Mouse (Mus musculus): ENCODE data around the gene Dgcr2.

Dgcr2 gene

DNA sequence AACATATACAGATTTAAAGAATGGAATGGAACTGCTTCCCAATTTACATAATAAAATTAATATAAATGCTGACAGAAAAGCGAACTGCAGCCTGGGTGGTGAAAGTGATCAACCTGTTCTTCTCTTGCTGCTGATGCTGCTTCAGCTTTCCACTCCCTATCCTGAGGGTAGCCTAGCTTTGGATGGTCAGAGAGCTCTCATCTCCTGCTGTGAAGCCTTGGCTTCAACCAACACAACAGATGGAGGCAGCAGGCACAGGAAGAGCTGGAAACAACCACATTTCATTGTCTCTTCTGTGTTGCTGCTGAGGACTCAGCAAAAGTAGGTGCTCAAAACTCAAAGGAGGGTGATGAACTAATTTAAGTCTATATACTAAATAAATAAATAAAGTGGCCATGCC, 46.5 kb downstream of the Dgcr2 start:
- DNase-seq (ENCODE audit: inconsistent age in 2 of 2, low spot score in 1 of 2): no peak

DNA sequence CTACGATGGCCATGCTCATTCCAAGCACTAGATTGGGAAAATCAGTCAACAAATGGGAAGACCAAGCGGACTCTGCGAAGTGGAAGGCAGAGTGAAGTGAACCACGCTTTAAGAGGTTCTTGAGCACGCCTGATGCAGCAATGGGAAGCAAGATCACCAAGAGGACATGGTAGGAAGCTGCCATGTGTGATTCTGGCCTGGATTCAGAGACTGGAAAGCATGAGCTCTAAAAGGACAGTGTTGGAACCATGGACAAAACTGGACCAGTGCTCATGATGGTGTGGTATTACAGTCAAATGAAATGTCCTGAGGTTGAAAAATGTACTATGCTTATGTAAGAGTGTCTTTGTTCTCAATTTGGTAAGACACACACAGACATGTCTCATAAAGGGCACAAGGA, 47.0 kb downstream of the Dgcr2 start:
- DNase-seq (ENCODE audit: inconsistent age in 2 of 2, low spot score in 1 of 2): no peak

DNA sequence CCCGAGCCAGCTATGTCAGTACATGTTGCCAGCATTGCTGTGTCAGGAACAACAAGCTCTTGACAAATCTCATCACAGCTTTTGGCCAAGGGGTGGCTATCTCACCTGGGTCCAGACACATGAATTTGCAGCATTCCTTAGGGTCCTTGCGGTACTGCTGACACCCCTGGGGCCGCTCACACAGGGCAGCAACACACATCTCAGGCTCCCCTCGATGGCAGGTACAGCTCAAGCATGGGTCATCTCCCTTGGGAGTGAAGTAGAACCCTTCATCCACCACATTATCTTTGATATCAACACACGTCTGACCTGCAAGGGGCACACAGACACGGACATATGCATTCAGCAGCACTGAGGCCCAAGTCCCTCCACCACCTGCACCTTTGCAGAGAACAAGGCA, 48.9 kb downstream of the Dgcr2 start:
- no peak for DNase-seq (ENCODE audit: inconsistent age in 2 of 2, low spot score in 1 of 2)

DNA sequence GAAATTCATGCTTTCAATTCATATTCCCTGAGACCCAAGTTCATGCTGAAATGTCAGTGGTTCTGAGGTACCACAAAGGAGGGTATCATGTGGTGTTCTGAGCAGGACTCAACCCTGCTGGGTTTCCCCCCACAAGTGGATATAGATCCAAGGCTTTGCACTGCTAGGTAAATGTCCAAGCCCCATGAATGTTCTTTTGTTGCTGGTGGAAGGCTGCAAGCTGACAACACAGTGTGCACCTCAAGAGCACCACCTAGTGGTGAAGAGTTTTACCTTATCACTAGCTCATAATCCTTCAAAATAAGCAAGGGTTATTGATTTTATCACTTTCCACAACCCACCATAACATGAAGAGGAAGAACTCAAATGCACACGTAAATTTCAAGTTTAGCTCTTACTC, 49.4 kb downstream of the Dgcr2 start:
- DNase-seq (ENCODE audit: inconsistent age in 2 of 2, low spot score in 1 of 2): peak in 1 of 2 experiments; percentile 75

DNA sequence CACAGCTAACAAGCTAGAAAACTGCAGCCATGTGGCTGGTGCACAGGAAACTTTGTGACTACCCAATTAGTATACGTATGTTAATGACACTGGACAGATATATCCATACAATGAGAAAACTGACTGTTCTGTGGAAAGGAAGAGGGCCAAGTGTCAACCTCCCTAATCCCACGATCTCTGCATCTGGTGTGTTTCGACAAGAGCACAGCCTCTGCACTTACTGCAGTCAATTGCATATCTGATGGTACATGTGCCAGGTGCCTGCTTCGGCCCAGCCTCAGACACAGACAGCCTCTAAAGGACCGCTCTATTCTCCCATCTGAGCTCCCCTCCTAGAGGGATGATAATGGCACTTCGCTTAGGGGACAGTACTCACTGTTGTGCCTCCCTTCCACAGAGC, 49.9 kb downstream of the Dgcr2 start:
- no peak for DNase-seq (ENCODE audit: inconsistent age in 2 of 2, low spot score in 1 of 2)

DNA sequence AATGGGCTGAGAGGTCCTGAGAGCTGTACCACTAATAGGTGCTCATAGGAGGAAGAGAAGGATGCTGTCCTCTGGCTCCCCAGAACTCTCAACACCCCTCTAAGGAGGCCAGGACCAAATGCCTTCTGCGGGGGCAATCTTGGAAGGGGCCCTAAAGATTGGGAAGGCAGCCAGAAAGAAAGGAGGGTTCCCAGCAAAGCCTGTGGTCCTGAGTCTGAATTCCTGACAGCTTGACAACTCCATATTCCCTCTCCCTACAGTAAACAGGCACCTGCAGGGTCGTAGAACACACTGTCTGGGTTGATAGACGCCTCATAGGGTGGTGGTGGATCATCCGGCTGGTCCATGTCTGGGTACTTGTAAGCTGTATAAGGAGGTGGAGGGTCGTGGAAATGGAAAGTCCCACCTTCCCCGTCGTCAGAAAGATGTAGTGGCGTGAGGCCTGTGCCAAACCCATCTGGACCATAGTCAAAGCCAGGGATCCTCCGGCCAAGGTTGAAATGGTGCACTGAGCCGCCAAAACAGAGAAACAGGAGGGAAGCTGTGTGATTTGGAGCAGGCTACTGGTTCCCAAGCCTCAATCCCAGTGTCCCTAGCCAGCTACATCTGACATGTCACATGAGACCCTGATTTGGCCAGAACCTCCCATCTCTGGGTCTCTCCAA, 54.5 kb downstream of the Dgcr2 start:
- DNase-seq (ENCODE audit: inconsistent age in 2 of 2, low spot score in 1 of 2): no peak

DNA sequence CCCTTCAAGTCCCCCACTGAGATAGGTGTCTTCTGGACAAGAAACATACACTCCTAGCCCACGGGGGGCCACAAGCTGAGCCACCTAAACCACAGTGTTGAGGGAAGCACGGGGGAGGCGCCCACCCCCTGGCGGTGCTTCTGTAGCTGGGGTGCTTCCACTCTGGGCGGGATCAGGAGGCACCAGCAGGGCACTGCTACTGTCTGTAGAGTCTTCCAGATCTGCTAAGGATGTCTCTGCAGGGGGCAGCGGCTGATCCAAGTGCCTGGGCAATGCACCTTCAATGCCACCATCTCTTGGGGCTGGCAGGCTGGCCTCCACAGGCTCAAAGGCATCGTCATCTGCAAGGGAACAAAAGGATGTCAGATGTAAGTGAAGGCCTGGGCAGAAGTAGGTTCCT, 55.9 kb downstream of the Dgcr2 start:
- DNase-seq (ENCODE audit: inconsistent age in 2 of 2, low spot score in 1 of 2): no peak

DNA sequence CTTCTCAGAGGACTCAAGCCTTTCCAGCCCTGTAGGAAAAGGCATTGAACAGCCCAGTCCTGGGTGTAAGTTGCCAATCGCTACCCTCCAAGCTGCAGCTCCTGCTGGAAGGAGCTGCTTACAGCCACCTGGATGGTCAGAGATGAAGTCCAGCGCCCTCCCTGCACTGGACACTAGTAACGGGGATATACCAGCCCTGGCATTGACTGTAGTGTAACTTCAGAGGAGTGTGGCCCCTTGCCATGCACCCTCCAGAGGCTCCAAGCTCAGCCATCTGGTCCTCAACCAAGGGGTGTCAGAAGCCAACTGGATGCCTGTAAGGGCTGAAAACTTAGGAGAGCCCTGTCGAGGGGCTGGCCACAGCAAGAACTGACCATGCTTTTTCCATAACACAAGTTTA, 58.4 kb downstream of the Dgcr2 start:
- DNase-seq (ENCODE audit: inconsistent age in 2 of 2, low spot score in 1 of 2): no peak

DNA sequence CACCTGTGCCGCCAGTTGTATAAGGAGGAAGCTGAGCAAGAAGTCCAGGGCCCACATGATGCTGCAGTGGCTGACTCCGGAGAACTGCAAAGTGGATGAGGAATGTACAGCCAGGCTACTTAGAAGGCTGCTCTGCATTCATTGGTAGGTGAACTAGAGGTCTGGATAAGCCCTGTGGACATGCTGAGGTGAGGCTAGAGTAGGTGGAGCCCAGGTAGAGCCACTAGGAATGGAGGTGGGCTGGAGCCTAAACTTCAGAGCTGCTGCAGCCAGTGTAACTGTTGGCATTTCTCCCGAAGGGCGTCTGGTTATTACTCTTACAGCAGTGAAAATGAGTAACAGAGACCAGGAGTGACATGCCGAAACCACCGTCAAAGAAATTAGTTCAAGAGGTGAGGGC, 60.3 kb downstream of the Dgcr2 start, which contains the start of gene Car15:
Car15 (minus strand) TSS at position 314 of the 400 bp plus-strand sequence.
- DNase-seq (ENCODE audit: inconsistent age in 2 of 2, low spot score in 1 of 2): no peak

DNA sequence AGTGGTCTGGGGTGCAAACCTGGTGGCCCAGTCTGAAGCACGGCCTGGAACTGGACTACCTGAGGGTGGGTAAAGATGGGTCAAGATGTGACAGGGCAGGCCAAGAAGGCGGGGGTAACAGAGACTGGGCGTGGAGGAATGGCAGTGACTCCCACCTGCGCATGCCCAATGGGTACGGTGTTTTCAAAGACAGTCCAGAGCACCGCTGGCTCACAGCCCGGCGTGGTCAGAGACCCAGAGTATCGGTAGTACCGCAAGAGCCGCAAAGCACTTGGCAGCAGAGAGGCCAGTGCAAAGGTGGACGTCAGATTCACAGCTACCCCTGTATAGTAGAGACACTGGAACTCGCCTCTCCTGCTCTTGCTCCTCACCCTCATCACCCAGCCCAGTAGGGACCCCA, 62.9 kb downstream of the Dgcr2 start:
- no peak for DNase-seq (ENCODE audit: inconsistent age in 2 of 2, low spot score in 1 of 2)

DNA sequence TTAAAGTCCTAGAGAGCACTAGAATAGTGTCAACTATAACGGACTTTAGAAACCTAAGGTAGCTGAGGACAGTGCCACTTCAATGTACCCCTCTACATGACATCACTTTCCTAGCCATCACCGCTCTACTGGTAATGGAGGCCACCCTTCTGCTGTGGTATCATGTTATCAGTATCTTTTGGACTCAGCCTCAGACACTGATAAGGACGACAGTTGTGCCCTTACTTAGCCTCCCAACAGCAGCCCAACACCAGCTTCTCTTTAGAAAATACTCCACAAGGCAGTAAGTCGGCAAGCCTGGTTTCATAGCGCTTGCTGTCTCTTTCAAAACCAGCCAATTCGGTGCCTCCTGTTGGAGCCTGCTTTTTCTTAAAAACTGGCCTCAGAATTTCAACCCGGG, 63.8 kb downstream of the Dgcr2 start:
- no peak for DNase-seq (ENCODE audit: inconsistent age in 2 of 2, low spot score in 1 of 2)

DNA sequence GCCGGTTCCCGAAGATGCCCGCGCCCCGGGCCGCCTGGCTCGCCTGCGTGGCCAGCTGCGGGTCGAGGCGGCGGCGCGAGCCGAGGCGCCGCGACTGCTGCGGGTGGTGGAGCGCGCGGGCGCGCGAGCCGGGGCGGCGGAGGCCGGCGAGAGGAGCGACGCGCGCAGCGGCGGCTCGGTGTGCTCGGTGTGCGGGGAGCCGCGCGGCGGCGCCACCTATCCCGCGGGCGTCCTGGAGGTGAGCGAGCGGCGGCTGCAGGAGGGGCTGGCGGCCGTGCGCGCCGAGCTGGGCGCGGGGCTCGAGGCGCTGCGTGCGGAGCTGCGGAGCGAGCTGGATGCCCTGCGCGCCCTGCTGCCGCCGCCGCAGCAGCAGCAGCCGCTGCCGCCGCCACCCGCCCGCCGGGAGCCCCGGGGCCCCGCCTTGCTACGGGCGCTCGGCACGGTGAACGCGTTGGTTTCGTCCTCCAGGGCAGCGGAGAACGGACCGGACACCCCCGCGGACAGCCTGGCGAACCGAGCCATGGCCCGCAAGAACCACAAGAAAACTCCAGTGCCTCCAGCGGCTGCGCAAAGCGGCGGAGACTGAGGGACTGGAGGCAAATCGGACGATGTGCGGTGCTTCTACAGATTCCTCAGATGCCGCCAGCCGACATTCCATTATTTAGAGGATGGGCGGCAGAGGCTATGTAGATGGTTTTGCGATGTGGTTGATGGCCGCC, 64.5 kb downstream of the Dgcr2 start:
- DNase-seq (ENCODE audit: inconsistent age in 2 of 2, low spot score in 1 of 2): peak in 1 of 2 experiments; percentile 60

DNA sequence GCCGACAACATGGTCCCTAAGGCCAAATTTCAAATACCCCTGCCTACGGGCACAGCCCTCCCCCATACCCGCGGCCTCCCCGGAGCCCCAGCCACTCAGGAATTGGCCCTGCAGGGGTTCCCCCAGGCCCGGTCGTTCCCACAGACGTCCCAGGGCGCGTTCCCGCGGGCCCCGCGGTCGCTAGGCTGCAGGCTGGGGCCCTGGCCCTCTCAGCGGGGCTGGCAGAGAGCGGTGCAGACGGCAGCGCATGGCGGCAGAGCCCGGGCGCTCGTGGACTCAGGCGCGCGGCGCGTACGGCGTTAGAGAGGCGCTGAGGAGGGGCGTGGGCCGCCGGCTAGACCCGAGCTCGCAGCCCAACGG, 65.1 kb downstream of the Dgcr2 start:
- peak in 1 of 2 experiments; percentile 59 for DNase-seq (ENCODE audit: inconsistent age in 2 of 2, low spot score in 1 of 2)

DNA sequence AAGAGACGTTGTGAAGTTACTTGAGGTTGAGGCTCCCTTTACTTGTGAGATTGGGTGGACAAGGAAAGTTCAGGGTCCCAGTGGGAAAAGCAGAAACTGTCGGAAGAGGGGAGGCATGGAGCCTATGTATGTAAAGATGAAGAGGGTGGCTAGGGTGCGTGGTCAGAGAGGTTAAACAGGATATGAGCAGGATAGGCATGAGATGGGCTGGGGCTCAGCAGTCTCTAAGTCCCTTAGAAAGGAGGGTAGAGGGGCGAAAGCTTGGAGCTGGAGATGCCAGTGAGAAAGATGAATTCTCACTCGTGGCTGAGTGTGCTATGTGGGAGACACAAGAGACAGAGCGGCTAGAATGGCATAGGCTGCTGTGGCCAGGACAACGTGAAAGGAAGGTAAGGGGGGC, 65.5 kb downstream of the Dgcr2 start, which contains the start of gene B830017H08Rik:
B830017H08Rik (plus strand) TSS at position 301 of the 400 bp plus-strand sequence.
- DNase-seq (ENCODE audit: inconsistent age in 2 of 2, low spot score in 1 of 2): no peak

DNA sequence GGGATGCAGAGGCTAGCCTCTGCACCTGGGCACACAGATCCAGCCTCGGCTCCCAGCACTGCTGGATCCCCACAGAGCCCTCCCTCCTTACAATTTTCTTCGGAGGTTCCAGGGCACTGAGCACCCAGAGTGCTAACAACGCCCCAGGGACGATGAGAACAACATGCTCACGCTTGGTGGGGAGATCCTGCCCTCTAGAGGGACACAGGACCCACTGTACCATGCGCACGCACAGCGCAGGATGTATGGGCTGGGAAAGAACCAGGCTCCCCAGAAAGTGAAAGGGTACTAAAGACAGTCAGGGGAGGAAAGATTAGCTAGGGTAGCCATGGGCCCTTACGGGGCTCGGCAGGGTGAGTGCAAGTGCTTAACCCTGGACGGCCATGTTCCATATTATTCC, 66.6 kb downstream of the Dgcr2 start:
- DNase-seq (ENCODE audit: inconsistent age in 2 of 2, low spot score in 1 of 2): no peak

DNA sequence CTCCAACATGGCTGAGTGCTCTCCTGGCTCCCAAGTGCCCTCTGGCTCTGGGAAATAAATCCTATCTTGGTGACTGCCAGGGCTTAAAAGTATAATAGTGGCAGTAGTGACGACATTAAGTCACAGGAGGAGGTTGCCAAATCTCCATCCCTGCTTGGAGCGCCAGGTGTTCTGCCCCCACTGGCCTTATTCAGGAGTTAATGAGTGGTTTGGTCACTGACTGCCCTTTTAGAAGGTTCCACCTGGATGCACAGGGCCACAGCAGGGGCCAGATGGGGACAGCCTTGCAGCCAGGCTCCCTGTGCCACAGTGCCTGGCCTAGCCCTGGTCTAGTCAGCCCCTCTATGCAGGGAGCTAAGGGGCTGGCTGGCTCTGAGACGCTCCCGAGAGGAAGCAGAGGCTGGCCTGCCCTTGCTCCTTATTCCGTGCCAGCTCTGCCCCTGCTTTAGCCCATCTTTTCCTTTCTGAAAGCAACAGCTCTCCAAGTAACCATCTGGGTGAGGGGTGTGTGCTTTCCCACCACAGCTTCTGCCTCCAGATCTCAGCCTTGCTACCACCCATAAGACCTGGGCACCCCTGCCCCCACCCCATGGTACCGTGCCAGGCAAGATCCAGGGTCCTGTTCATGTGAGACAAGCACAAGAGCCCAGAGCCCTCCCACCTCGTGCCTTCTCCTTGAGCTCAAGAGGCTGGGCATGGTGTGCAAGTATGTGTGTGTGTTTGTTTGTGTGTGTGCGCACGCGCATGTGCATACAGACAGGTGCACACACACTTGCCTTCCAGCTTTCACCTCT, 67.8 kb downstream of the Dgcr2 start:
- DNase-seq (ENCODE audit: inconsistent age in 2 of 2, low spot score in 1 of 2): no peak

DNA sequence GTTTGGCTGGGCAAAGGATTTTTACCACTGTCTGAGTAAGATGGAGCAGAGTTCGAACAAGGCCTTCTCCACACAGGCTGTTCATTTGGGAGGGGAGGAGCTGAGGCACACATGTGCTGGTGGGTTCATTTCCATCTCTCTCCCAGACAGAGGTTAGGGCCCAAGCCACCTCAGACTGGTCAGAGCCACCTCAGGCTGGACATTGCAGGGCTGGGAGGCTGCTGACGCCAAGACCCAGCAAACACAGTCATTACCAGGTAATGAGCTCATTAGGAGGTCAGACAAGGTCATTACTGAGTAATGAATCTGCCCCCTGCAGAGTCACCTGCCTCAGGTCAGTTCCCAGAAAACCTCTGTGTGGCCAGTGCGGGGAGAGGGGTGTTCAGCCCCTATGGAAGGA, 69.5 kb downstream of the Dgcr2 start:
- DNase-seq (ENCODE audit: inconsistent age in 2 of 2, low spot score in 1 of 2): no peak

DNA sequence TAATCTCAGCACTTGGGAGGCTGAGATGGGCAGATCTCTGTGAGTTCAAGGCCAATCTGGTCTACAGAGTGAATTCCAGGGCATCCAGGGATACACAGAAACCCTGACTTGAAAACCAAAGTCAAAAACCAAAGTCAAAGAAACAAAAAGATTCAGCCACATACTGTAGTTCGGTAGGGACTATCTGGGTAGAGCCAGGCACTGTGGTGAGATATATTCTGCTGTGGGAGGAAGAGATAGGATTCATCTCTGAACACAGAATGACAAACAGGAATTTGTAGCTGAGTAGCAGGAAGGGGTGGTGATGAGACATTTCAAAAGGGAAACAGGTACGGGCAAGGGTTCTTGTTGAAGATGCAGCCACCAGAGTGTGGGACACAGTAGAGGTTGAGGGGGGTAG, 70.1 kb downstream of the Dgcr2 start:
- no peak for DNase-seq (ENCODE audit: inconsistent age in 2 of 2, low spot score in 1 of 2)

DNA sequence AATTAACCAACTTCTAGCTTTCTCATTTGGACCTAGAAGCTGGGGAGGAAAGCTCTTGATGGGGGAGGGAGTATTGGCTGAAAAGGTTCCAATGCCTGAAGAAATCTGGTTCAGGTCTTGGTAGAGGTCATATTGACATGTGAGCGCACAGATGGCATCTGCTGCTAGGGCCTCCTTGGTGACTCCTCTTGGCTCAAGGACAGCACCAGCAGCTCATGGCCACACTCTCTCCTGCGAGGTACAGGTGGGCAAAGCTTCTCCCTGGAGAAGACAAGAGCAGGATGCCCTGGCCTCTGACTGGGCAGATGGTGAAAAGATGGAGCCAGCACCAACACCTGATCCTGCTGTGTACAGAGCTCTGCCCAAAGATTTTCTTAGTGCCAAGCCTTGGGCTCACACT, 71.9 kb downstream of the Dgcr2 start:
- no peak for DNase-seq (ENCODE audit: inconsistent age in 2 of 2, low spot score in 1 of 2)

DNA sequence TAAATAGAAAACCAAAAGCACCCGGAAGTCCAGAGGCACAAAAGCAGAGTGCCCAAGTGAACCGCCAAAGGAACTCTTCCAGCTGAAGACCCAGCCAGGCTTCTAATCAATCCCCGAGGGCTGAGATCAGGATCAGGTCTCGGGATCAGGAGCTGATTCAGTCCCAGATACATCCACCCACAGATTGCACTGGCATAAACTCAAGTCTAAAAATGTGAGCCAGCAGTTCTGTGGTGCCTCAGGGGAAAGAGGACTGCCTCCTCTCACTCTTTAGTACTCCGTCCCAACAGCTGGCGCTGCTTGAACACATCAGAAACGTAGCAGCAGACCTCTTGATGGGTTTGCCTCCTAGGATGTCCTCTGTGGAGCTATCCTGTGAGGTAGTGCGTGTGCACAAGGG, 81.8 kb downstream of the Dgcr2 start:
- DNase-seq (ENCODE audit: inconsistent age in 2 of 2, low spot score in 1 of 2): no peak

DNA sequence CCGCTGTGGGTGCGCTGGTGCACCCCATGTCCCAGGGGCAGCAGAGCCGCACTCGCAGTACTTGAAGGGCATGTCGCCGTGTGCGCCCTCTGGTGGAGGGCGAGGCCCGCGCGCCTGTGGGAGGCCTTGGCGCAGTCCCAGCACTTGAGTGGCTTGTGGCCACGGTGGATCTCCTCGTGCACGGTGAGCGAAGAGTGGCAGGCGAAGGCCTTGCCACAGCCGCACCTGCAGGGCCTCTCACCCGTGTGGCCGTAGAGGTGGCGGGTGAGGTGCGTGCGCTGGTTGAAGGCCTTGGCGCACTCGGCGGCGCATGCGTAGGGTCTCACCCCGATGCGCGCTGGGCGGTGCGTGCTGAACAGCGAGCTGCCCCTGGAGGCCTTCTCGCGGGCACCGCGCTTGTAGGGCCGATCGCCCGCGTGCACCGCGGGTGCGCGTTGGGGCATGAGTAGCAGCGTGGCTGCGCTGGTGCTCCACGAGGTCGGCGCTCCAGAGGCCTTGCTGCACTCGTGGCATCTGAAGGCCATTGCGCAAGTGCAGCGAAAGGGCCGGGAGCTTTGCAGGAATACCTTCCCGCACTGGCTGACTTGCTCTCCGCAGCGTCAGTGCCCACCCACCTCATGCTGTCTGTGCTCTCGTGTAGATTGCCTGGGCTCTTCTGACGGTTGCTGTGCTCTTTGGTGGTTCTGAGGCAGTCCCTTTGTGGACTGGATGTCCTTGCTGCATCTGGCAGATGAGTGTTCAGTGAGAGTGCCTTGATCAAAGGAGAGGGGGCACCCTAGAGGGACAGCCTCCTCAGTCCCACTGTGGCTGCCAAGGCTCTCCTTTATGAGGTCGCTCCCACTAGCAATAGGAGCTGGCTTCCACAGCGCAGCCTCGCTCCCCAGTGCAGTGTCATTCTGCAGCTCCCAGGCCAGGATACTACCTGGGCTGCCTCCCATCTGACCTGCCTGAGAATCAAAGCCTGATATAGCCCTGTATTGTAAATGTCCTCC, 82.7 kb downstream of the Dgcr2 start:
- DNase-seq (ENCODE audit: inconsistent age in 2 of 2, low spot score in 1 of 2): peak; percentile 67 to 86

Data from adrenal gland, adult (tissue).